Mouse (Mus musculus): ENCODE data around the gene Ehmt1. TPM values are rescaled to one million over a fixed set of nuclear protein-coding genes. Genes with fewer than 3 reads are reported as not detected.

Gene Ehmt1
- polyA plus RNA-seq, 1 experiment from 2014 or later = 53.4 TPM

DNA sequence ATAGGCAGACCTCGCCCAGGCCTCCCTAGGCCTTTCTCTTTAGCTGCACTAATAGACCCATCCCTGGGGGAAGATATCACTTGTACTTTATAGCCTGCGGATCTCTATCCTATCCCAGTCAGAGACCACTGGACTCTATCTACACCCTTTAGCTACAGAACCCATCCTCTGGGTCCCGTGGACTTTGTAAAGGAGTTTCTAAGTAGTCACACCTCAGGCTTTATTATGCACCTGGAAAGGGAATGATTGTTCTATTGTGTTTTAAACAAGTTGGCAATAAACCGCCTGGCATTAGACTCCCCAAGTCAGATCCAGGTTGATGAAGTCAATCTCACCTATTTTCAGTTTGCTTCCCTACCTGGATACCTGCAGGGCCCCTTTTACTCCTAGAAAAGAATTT, 7.2 kb downstream of the Ehmt1 start:
- H3K4me3 ChIP-seq (ENCODE audit: control insufficient read depth in 1 of 2, insufficient read depth in 1 of 2, low read depth in 1 of 2, low read length in 2 of 2) = no peak overlapping the region
- ATAC-seq (ENCODE audit: insufficient number of reproducible peaks, insufficient read depth, low FRiP score, low read depth) = no peak
- no peak overlapping the region for H3K4me2 ChIP-seq (ENCODE audit: low read length)
- 89% methylated on average over 4 of the region's 4 CpGs for WGBS
- H3K9ac ChIP-seq (ENCODE audit: low read length) = no peak overlapping the region
- H3K9me3 ChIP-seq (ENCODE audit: control insufficient read depth, low read length) = no peaks in the 10 kb centered on the region
- peaks cover 9% of the 10 kb centered on the region; the same call in 1 of the 2 replicates for H3K36me3 ChIP-seq (ENCODE audit: control insufficient read depth, insufficient read depth, low read length)
- H3K27ac ChIP-seq (replicated peaks in 1 of 2; ENCODE audit: control insufficient read depth in 1 of 2, insufficient read depth in 1 of 2, low read depth in 2 of 2, low read length in 2 of 2) = no peak overlapping the region
- H3K4me1 ChIP-seq (ENCODE audit: control insufficient read depth in 2 of 2, insufficient read depth in 2 of 2, low read length in 2 of 2) = peaks cover 0 to under 1% of the 10 kb centered on the region in 2 experiments; a peak in 1 of 4 replicates
- no peaks in the 10 kb centered on the region for H3K27me3 ChIP-seq (ENCODE audit: control insufficient read depth, insufficient read depth, low read length)

DNA sequence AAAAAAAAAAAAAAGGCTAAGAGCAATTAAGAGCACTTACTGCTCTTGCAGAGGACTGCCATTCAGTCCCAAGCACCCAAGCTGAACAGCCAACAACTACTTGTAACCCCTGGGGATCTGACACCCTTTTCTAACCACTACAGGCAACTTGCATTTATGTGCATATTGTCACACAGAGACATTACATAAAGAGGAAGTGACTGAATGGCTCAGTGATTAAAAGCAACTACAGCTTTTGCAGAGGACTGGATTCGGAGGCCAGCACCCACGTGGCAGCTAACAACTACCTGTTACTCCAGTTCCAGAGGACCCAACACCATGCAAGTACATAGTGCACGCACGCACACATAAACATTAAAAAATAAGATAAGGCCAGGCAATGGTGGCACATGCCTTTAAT, 8.9 kb downstream of the Ehmt1 start:
- H3K4me2 ChIP-seq (ENCODE audit: low read length) = no peak overlapping the region
- 90% methylated on average over 4 of the region's 4 CpGs for WGBS
- no peak overlapping the region for H3K27ac ChIP-seq (replicated peaks in 1 of 2; ENCODE audit: control insufficient read depth in 1 of 2, insufficient read depth in 1 of 2, low read depth in 2 of 2, low read length in 2 of 2)
- no peaks in the 10 kb centered on the region for H3K9me3 ChIP-seq (ENCODE audit: control insufficient read depth, low read length)
- H3K4me3 ChIP-seq (ENCODE audit: control insufficient read depth in 1 of 2, insufficient read depth in 1 of 2, low read depth in 1 of 2, low read length in 2 of 2) = no peak overlapping the region
- H3K27me3 ChIP-seq (ENCODE audit: control insufficient read depth, insufficient read depth, low read length) = no peaks in the 10 kb centered on the region
- H3K9ac ChIP-seq (ENCODE audit: low read length) = no peak overlapping the region
- no peak for ATAC-seq (ENCODE audit: insufficient number of reproducible peaks, insufficient read depth, low FRiP score, low read depth)
- peaks cover 9% of the 10 kb centered on the region; the same call in 1 of the 2 replicates for H3K36me3 ChIP-seq (ENCODE audit: control insufficient read depth, insufficient read depth, low read length)
- H3K4me1 ChIP-seq (ENCODE audit: control insufficient read depth in 2 of 2, insufficient read depth in 2 of 2, low read length in 2 of 2) = peaks cover 0 to 10% of the 10 kb centered on the region in 2 experiments; a peak in 3 of 4 replicates

GRCm38 (mm10) chr2:24905653-24906155, 13.7 kb downstream of the Ehmt1 start:
- H3K36me3 ChIP-seq (ENCODE audit: control insufficient read depth, insufficient read depth, low read length) = no peaks in the 10 kb centered on the region
- no peak overlapping the region for H3K4me3 ChIP-seq (ENCODE audit: control insufficient read depth in 1 of 2, insufficient read depth in 1 of 2, low read depth in 1 of 2, low read length in 2 of 2)
- no peak for ATAC-seq (ENCODE audit: insufficient number of reproducible peaks, insufficient read depth, low FRiP score, low read depth)
- 26% methylated on average over 2 of the region's 2 CpGs for WGBS
- H3K4me2 ChIP-seq (ENCODE audit: low read length) = no peak overlapping the region
- H3K4me1 ChIP-seq (ENCODE audit: control insufficient read depth in 2 of 2, insufficient read depth in 2 of 2, low read length in 2 of 2) = peaks cover 4 to 29% of the 10 kb centered on the region in 2 experiments
- no peak overlapping the region for H3K9ac ChIP-seq (ENCODE audit: low read length)
- H3K27ac ChIP-seq (replicated peaks in 1 of 2; ENCODE audit: control insufficient read depth in 1 of 2, insufficient read depth in 1 of 2, low read depth in 2 of 2, low read length in 2 of 2) = no peak overlapping the region
- H3K9me3 ChIP-seq (ENCODE audit: control insufficient read depth, low read length) = no peaks in the 10 kb centered on the region
- no peaks in the 10 kb centered on the region for H3K27me3 ChIP-seq (ENCODE audit: control insufficient read depth, insufficient read depth, low read length)

GRCm38 (mm10) chr2:24904823-24905652, 14.4 kb downstream of the Ehmt1 start:
- Histone ChIP-seq H3K4me1 (ENCODE audit: control insufficient read depth in 2 of 2, insufficient read depth in 2 of 2, low read length in 2 of 2) (peaks cover 4 to 29% of the 10 kb centered on the region in 2 experiments), H3K36me3 (ENCODE audit: control insufficient read depth, insufficient read depth, low read length) (no peaks in the 10 kb centered on the region), H3K27me3 (ENCODE audit: control insufficient read depth, insufficient read depth, low read length) (no peaks in the 10 kb centered on the region), H3K9me3 (ENCODE audit: control insufficient read depth, low read length) (no peaks in the 10 kb centered on the region), H3K9ac (ENCODE audit: low read length) (no peak overlapping the region), H3K4me3 (ENCODE audit: control insufficient read depth in 1 of 2, insufficient read depth in 1 of 2, low read depth in 1 of 2, low read length in 2 of 2) (no peak overlapping the region), H3K4me2 (ENCODE audit: low read length) (no peak overlapping the region), H3K27ac (replicated peaks in 1 of 2; ENCODE audit: control insufficient read depth in 1 of 2, insufficient read depth in 1 of 2, low read depth in 2 of 2, low read length in 2 of 2) (no peak overlapping the region)
- ATAC-seq (ENCODE audit: insufficient number of reproducible peaks, insufficient read depth, low FRiP score, low read depth) = no peak
- 71% methylated on average over 11 of the region's 11 CpGs for WGBS

DNA sequence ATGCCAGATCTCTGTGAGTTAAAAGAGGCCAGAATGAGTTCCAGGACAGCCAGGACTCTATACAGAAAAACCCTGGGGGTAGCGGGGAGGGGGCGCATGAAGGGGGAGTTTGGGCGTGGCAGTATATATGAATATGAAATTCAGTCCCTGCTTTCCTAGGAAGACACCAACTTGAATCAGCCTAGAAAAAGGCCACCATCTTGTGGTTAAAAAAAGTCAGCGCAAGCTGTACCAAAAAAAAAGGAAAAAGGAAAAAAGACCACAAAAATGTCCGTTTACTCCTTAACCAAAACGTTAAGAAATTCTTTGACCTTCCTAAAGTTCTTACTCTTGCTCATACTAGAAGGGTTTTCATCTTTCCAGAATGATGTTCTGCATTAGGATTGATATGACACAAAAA, 16.4 kb downstream of the Ehmt1 start:
- no peak overlapping the region for H3K27ac ChIP-seq (replicated peaks in 1 of 2; ENCODE audit: control insufficient read depth in 1 of 2, insufficient read depth in 1 of 2, low read depth in 2 of 2, low read length in 2 of 2)
- H3K9ac ChIP-seq (ENCODE audit: low read length) = no peak overlapping the region
- peaks cover 4 to 29% of the 10 kb centered on the region in 2 experiments for H3K4me1 ChIP-seq (ENCODE audit: control insufficient read depth in 2 of 2, insufficient read depth in 2 of 2, low read length in 2 of 2)
- H3K4me3 ChIP-seq (ENCODE audit: control insufficient read depth in 1 of 2, insufficient read depth in 1 of 2, low read depth in 1 of 2, low read length in 2 of 2) = no peak overlapping the region
- H3K4me2 ChIP-seq (ENCODE audit: low read length) = no peak overlapping the region
- H3K9me3 ChIP-seq (ENCODE audit: control insufficient read depth, low read length) = no peaks in the 10 kb centered on the region
- WGBS = 86% methylated on average over 6 of the region's 6 CpGs
- no peaks in the 10 kb centered on the region for H3K27me3 ChIP-seq (ENCODE audit: control insufficient read depth, insufficient read depth, low read length)
- no peak for ATAC-seq (ENCODE audit: insufficient number of reproducible peaks, insufficient read depth, low FRiP score, low read depth)
- H3K36me3 ChIP-seq (ENCODE audit: control insufficient read depth, insufficient read depth, low read length) = peaks cover under 1% of the 10 kb centered on the region; the same call in 1 of the 2 replicates

GRCm38 (mm10) chr2:24901055-24901454, 18.4 kb downstream of the Ehmt1 start:
- Histone ChIP-seq H3K27me3 (ENCODE audit: control insufficient read depth, insufficient read depth, low read length) (no peaks in the 10 kb centered on the region), H3K27ac (replicated peaks in 1 of 2; ENCODE audit: control insufficient read depth in 1 of 2, insufficient read depth in 1 of 2, low read depth in 2 of 2, low read length in 2 of 2) (no peak overlapping the region), H3K4me3 (ENCODE audit: control insufficient read depth in 1 of 2, insufficient read depth in 1 of 2, low read depth in 1 of 2, low read length in 2 of 2) (no peak overlapping the region), H3K4me2 (ENCODE audit: low read length) (no peak overlapping the region), H3K36me3 (ENCODE audit: control insufficient read depth, insufficient read depth, low read length) (peaks cover 5% of the 10 kb centered on the region; the same call in 1 of the 2 replicates), H3K9ac (ENCODE audit: low read length) (no peak overlapping the region), H3K4me1 (ENCODE audit: control insufficient read depth in 2 of 2, insufficient read depth in 2 of 2, low read length in 2 of 2) (peaks cover 4 to 23% of the 10 kb centered on the region in 2 experiments), H3K9me3 (ENCODE audit: control insufficient read depth, low read length) (no peaks in the 10 kb centered on the region)
- 43% methylated on average over 5 of the region's 5 CpGs for WGBS
- no peak for ATAC-seq (ENCODE audit: insufficient number of reproducible peaks, insufficient read depth, low FRiP score, low read depth)

DNA sequence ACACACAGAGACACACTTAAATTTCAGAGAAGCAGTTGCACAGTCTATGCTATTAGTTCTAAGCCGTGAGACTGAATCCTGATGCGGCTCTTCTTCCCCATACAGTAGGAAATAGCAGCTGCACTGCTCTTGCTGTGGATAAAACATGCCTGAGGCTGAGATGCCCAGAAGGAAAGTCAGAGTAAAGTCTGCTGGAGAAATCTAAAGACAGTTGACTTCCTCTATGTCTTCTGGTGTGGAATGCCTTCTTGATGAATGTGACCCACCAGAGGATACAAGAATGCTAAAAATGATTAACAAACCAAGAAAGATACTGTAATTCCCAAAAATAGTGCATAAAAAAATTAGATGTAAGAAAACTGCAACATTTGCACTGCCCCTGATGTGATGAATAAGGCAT, 20.1 kb downstream of the Ehmt1 start:
- Histone ChIP-seq H3K4me3 (ENCODE audit: control insufficient read depth in 1 of 2, insufficient read depth in 1 of 2, low read depth in 1 of 2, low read length in 2 of 2) (no peak overlapping the region), H3K27ac (replicated peaks in 1 of 2; ENCODE audit: control insufficient read depth in 1 of 2, insufficient read depth in 1 of 2, low read depth in 2 of 2, low read length in 2 of 2) (no peak overlapping the region), H3K27me3 (ENCODE audit: control insufficient read depth, insufficient read depth, low read length) (no peaks in the 10 kb centered on the region), H3K9ac (ENCODE audit: low read length) (no peak overlapping the region), H3K9me3 (ENCODE audit: control insufficient read depth, low read length) (no peaks in the 10 kb centered on the region), H3K4me1 (ENCODE audit: control insufficient read depth in 2 of 2, insufficient read depth in 2 of 2, low read length in 2 of 2) (peaks cover 4 to 14% of the 10 kb centered on the region in 2 experiments), H3K36me3 (ENCODE audit: control insufficient read depth, insufficient read depth, low read length) (peaks cover 5% of the 10 kb centered on the region; the same call in 1 of the 2 replicates), H3K4me2 (ENCODE audit: low read length) (no peak overlapping the region)
- WGBS = 88% methylated on average over 2 of the region's 2 CpGs
- no peak for ATAC-seq (ENCODE audit: insufficient number of reproducible peaks, insufficient read depth, low FRiP score, low read depth)

All from heart, embryonic 14.5 days (tissue).